Mouse (Mus musculus) intestine, postnatal 0 days (tissue): ENCODE data around the gene Npw. TPM values are rescaled to one million over a fixed set of nuclear protein-coding genes. Genes with fewer than 3 reads are reported as not detected.

Experiments
- ATAC-seq: fragments of 200-750 bp; cut with Nextera tagmentation; 2 replicates; pipeline ENCODE4 v1.8.0; 2017; ENCODE audit warnings: mild to moderate bottlenecking, moderate TSS enrichment, moderate library complexity
- H3K27ac ChIP-seq: fragments of 300-500 bp; sonication (generic); 2 replicates; pipeline ENCODE4 v1.5.1; 2014; ENCODE audit warnings: mild to moderate bottlenecking, low read depth, low read length, moderate library complexity
- H3K27me3 ChIP-seq: fragments of 300-500 bp; sonication (generic); replicated peaks from 2 replicates; pipeline ENCODE4 v1.6.1; 2014; ENCODE audit warnings: low read length, mixed read lengths; ENCODE audit not compliant: control insufficient read depth, insufficient read depth
- H3K36me3 ChIP-seq: fragments of 300-500 bp; sonication (generic); 2 replicates; pipeline ENCODE4 v1.6.1; 2014; ENCODE audit warnings: mild to moderate bottlenecking, moderate library complexity; ENCODE audit not compliant: control insufficient read depth, insufficient read depth
- H3K4me1 ChIP-seq: fragments of 300-500 bp; sonication (generic); replicated peaks from 2 replicates; pipeline ENCODE4 v1.6.1; 2014; ENCODE audit warnings: antibody characterized with exemption, low read length, mixed read lengths; ENCODE audit not compliant: control insufficient read depth, insufficient read depth
- H3K4me2 ChIP-seq: fragments of 300-500 bp; sonication (generic); replicated peaks from 2 replicates; pipeline ENCODE4 v1.6.1; 2014; ENCODE audit warnings: low read depth, mild to moderate bottlenecking, moderate library complexity
- H3K4me3 ChIP-seq: fragments of 300-500 bp; sonication (generic); 2 replicates; pipeline ENCODE4 v1.5.1; 2014; ENCODE audit warnings: low read depth, low read length
- H3K9ac ChIP-seq: fragments of 300-500 bp; sonication (generic); 2 replicates; pipeline ENCODE4 v1.6.1; 2014; ENCODE audit warnings: mild to moderate bottlenecking, low read depth, low read length
- H3K9me3 ChIP-seq: fragments of 300-500 bp; sonication (generic); 2 replicates; pipeline ENCODE4 v1.6.1; 2016; ENCODE audit warnings: mixed run types; ENCODE audit not compliant: control insufficient read depth
- CTCF ChIP-seq: sonication (generic); IDR thresholded peaks from 2 replicates; pipeline ENCODE4 v1.5.1; 2016; ENCODE audit warnings: low read depth, mild to moderate bottlenecking, control low read depth, antibody characterized with exemption, moderate library complexity
- WGBS: fragments of 180-500 bp; shearing (Covaris S2); extraction: QIAGEN DNeasy Blood & Tissue Kit; methylation state at CpG from one replicate; pipeline ENCODE4 v1.1.7; 2014; 5-methylcytosine and 5-hydroxymethylcytosine counted together
- polyA plus RNA-seq: library from polyadenylated mRNA; unstranded; fragments of >200 nt; fragmentation: Nextera tagmentation; extraction: Ambion mirVana; gene quantifications from 2 replicates; pipeline ENCODE4 v1.2.1, GENCODE M21; 2015

The Npw gene
- polyA plus RNA-seq, 1 experiment from 2014 or later: 0.20 TPM

DNA sequence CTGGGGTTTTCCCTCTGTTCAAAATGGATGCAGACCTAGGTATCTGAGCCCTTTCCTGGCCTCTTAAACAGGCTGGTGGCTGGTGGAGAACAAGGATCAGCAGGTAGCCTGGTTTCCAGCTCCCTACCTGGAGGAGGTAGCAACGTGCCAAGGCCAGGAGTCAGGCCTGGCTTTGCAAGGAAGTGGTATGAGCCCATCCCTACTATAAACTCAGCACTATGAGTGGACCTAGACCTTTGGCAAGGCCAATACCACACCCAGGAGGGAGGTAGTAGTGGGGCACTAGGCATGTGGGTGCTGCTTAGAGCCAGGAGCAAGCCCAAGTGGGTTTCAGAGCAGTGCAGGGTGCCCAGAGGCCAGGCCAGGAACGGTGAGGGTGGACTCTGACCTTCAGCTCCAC lies 41.2 kb upstream of the Npw start:
- Histone ChIP-seq H3K36me3 (peaks cover 40% of the 10 kb centered on the region; the same call in 1 of the 2 replicates), H3K27me3 (no peaks in the 10 kb centered on the region), H3K27ac (peak overlapping the region; percentile 91), H3K9me3 (no peaks in the 10 kb centered on the region), H3K9ac (peak overlapping the region; percentile 40; the same call in 1 of the 2 replicates), H3K4me2 (peak overlapping the region; percentile 62), H3K4me1 (no peaks in the 10 kb centered on the region; the same call in 1 of the 2 replicates), H3K4me3 (peak overlapping the region; percentile 23; the same call in 1 of the 2 replicates)
- peak; percentile 26; the same call in 1 of the 2 replicates for TF ChIP-seq CTCF
- WGBS: 30% methylated on average over 2 of the region's 2 CpGs
- peak; percentile 80 for ATAC-seq

DNA sequence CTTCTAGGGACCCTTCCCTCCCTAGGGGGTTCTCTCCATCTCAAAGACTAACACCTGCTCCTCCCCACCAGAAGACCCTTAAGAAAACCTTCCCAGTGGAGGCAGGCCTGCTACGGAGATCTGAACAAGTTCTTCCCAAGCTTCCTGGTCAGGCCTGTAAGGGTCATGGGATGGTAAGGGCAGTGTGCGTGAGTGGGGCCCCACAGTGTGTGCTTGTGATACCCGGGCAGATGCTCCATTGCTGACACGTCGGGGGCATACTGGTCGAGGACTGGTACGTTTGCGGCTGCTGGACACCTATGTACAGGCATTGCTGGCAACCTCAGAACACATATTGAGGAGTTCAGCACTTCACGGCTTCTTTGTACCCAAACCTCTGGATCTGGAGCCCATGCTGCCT lies 40.5 kb upstream of the Npw start:
- H3K36me3 ChIP-seq: peaks cover 33% of the 10 kb centered on the region; the same call in 1 of the 2 replicates
- peak overlapping the region; percentile 62 for H3K4me2 ChIP-seq
- H3K9ac ChIP-seq: peak overlapping the region; percentile 40
- H3K27me3 ChIP-seq: no peaks in the 10 kb centered on the region
- no peak for TF ChIP-seq CTCF
- H3K4me1 ChIP-seq: no peaks in the 10 kb centered on the region; the same call in 1 of the 2 replicates
- no peak for ATAC-seq
- H3K9me3 ChIP-seq: no peaks in the 10 kb centered on the region
- peak overlapping the region; percentile 14 for H3K4me3 ChIP-seq
- WGBS: 46% methylated on average over 9 of the region's 9 CpGs
- H3K27ac ChIP-seq: peak overlapping the region; percentile 91

DNA sequence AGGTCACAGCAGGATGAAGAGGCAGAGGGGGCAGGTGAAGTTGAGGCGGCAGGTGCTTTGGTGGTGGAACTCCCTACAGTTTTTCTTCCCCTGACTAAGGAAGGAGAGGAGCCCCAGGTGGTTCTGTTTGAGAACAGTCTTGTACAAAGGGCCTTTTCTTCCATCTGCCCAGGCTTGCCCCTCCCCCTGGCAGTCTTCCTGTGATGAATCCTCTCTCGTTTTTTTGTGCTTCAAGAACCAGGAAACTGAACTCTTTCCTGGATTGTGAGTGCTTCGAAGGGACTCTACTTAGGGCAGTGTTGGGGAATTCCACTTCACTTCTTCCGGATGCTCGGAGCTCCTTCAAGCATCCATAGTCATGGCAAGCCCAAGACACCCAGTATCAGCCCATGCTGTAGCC lies 39.7 kb upstream of the Npw start:
- peak overlapping the region; percentile 14 for H3K4me3 ChIP-seq
- H3K4me2 ChIP-seq: peak overlapping the region; percentile 62
- no peaks in the 10 kb centered on the region for H3K27me3 ChIP-seq
- H3K27ac ChIP-seq: peak overlapping the region; percentile 91
- no peaks in the 10 kb centered on the region for H3K9me3 ChIP-seq
- TF ChIP-seq CTCF: no peak
- peaks cover 34% of the 10 kb centered on the region; the same call in 1 of the 2 replicates for H3K36me3 ChIP-seq
- peak; percentile 39 for ATAC-seq
- WGBS: 15% methylated on average over 5 of the region's 5 CpGs
- peak overlapping the region; percentile 40; the same call in 1 of the 2 replicates for H3K9ac ChIP-seq
- no peaks in the 10 kb centered on the region; the same call in 1 of the 2 replicates for H3K4me1 ChIP-seq

DNA sequence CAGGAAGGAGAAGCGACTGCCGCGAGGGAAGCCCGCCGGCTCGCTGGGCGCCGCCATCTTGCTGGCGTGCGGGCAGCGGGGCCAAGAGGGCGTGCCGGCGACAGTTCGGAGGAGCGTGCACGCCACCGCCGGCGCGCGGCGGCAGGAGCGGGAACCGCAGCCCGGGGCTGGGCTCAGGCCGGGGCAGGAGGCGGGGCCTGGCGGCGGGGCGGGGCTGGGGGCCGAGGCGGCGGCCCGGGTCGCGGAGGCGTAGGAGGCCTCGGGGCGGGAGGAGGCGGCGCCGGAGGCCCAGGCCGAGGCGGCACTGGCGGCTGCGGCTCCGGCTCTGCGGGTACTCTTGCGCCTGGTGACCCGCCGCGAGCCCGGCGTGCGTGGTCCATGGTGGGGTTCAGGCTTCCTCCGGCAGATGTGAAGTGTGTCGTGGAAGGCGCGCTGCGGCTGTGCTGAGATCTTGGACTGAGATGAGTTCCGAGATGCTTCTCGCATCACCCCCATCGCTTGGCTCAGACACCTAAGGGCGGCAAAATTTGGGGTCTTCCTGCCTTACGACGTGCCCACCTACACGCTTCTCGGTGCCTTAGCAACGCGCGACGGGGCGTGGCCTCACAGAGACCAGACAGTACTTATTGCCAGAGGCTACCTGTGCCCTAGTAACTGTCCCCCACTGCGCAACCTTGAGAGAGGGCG lies 37.9 kb upstream of the Npw start, which contains the start of the genes Gfer and Noxo1:
TSS of gene Gfer (minus strand) at position 146 of the 687 bp plus-strand sequence.
TSS of gene Noxo1 (plus strand) at position 224 of the 687 bp plus-strand sequence.
- no peaks in the 10 kb centered on the region; the same call in 1 of the 2 replicates for H3K4me1 ChIP-seq
- peak; percentile 78 for ATAC-seq
- peak; percentile 61 for TF ChIP-seq CTCF
- H3K9me3 ChIP-seq: no peaks in the 10 kb centered on the region
- peak within 1 kb of the TSS; percentile 86 for H3K4me3 ChIP-seq
- H3K27ac ChIP-seq: peak within 1 kb of the TSS; percentile 91
- no peaks in the 10 kb centered on the region for H3K27me3 ChIP-seq
- H3K4me2 ChIP-seq: peak within 1 kb of the TSS; percentile 82
- under 1% methylated on average over 69 of the region's 76 CpGs for WGBS
- H3K9ac ChIP-seq: peak within 1 kb of the TSS; percentile 71
- H3K36me3 ChIP-seq: peaks cover 26% of the 10 kb centered on the region; the same call in 1 of the 2 replicates

DNA sequence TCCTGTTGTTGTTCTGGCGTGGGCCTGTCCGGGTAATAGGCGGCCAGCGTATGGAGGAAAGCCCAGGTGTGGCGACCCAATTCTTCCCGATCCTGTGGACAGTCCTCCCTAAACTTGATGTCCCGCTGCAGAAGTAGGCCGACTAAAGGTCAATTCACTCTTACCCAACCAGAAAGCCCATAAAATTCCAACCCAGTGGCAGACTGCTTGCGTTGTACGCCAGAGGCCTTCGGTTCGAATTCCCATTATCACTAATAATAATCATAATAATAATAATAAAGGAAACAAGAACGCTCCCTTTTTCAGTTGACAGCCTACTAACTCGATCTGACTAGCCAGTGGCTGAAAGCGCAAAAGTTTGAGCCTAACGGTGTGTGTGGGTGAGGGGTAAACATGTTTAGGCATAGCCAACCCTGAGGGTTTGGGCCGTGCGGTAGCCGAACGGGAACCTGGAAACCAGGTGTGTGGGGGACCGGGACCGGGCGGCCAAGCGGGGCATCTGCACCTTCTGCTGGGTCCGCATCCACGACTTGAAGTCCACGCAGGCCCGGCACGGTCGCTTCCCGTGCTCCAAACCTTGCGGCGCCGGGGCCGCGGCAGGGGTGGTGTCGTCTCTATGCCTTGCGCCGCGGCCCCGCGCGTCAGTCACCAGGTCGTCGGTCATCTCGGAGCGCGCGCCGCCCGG lies 37.2 kb upstream of the Npw start:
- Histone ChIP-seq H3K4me2 (peak overlapping the region; percentile 82), H3K9me3 (no peaks in the 10 kb centered on the region), H3K9ac (peak overlapping the region; percentile 71), H3K4me1 (no peaks in the 10 kb centered on the region), H3K27me3 (peaks cover 3% of the 10 kb centered on the region; the same call in 1 of the 2 replicates), H3K27ac (peak overlapping the region; percentile 89), H3K4me3 (peak overlapping the region; percentile 86), H3K36me3 (peaks cover 19% of the 10 kb centered on the region; the same call in 1 of the 2 replicates)
- no peak for TF ChIP-seq CTCF
- WGBS: 4% methylated on average over 51 of the region's 51 CpGs
- no peak for ATAC-seq

DNA sequence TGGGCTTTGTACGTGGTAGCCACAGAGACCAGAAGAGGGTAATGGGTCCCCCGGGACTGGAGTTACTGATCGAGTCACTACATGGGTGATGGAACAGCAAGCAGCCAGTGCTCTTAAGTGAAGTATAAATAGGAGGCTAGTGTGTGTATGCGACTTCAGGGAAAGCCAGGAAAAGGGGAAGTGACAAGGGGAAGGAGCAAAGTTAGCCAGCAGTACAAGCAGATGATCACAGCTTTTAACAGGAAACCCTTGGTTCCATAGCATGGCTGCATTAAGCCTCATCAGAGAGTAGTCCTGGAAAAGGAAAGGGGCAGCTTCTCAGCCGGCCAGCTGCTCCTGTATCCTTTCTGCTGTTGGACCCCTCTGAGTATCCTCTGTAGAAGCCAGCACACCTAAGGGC lies 34.1 kb upstream of the Npw start:
- WGBS: 83% methylated on average over 5 of the region's 5 CpGs
- Histone ChIP-seq H3K4me2 (no peak overlapping the region), H3K36me3 (peaks cover 10% of the 10 kb centered on the region; the same call in 1 of the 2 replicates), H3K4me3 (no peak overlapping the region), H3K4me1 (peaks cover 6% of the 10 kb centered on the region; the same call in 1 of the 2 replicates), H3K9ac (no peak overlapping the region), H3K27ac (no peak overlapping the region), H3K9me3 (no peaks in the 10 kb centered on the region), H3K27me3 (peaks cover 33% of the 10 kb centered on the region)
- ATAC-seq: no peak
- TF ChIP-seq CTCF: no peak
